Mouse (Mus musculus): ENCODE measurements around the gene Cntnap1.

DNA sequence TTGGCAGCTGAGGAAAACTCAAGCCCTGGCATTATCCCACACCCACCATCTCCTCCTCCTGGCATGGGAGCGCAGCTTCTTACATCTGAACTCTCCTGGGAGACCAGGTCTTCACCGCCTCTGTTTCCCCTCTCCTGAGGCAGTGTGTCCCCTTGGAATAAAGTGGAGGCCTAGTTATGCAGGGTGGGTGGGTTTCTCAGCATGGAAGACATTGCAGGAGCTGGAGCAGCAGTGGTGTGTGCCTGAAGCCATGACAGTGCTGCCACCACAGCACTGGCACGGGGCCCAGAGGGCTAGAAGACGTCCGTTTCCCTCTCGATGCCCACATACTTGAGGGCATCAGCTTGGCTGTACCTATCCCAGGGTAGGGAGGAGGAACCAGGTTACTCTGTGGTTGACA, 22.3 kb downstream of the Cntnap1 start:
- TF ChIP-seq MAX (IDR thresholded peaks at IDR 0.05) (no peak), CTCF (IDR thresholded peaks at IDR 0.05; ENCODE audit: control insufficient read depth, insufficient read depth, insufficient read length) (no peak), MYOD1 (IDR thresholded peaks at IDR 0.05; ENCODE audit: control insufficient read depth, insufficient read length, low read depth) (no peak), USF1 (IDR thresholded peaks at IDR 0.05; ENCODE audit: low read depth) (no peak), MYOG (IDR thresholded peaks at IDR 0.05; ENCODE audit: control insufficient read depth, extremely low read depth, insufficient read length) (no peak), CEBPB (IDR thresholded peaks at IDR 0.05; ENCODE audit: low read depth) (no peak), FOSL1 (IDR thresholded peaks at IDR 0.05; ENCODE audit: insufficient read depth, low read length, poor library complexity, severe bottlenecking) (no peak)
